Mouse (Mus musculus) ES-Bruce4 (cell line): ENCODE results near the gene Mtf2.

Experiments used
- CTCF ChIP-seq: IDR thresholded peaks from one replicate; pipeline ENCODE4 v1.8.1; 2011; ENCODE audit warnings: low read depth, low read length
- EP300 ChIP-seq: IDR thresholded peaks from 2 replicates; pipeline ENCODE4 v1.6.1; 2011; ENCODE audit warnings: low read depth, low read length; ENCODE audit not compliant: insufficient read depth
- POLR2A ChIP-seq: IDR thresholded peaks from one replicate; pipeline ENCODE4 v1.8.1; 2011; ENCODE audit warnings: low read length; ENCODE audit not compliant: insufficient read depth

- TF ChIP-seq CTCF (no peak), POLR2A (no peak), EP300 (no peak)
These were observed 35.5 kb upstream of the Mtf2 start for GRCm38 (mm10) chr5:108029968-108030367.
